Mouse (Mus musculus) gastrocnemius, postnatal 36 days (tissue): ENCODE data around the gene Pus3. TPM values are rescaled to one million over a fixed set of nuclear protein-coding genes. Genes with fewer than 3 reads are reported as not detected.
A peak's percentile ranks its signal among the peaks of the same experiment; 100 is the strongest.

Source experiments
- DNase-seq, 2 experiments: peaks; one replicate each; pipeline ENCODE4 v3.0.0; 2022
- intact Hi-C: fragments of 180-260 bp; cut with DNase I; formaldehyde crosslinking; loops from one replicate; pipeline ENCODE4 v1.15.1; 2025
- long read RNA-seq, 2 experiments: library from polyadenylated mRNA; stranded (forward); transcript quantifications; one replicate each; pipeline ENCODE4 v2.0.0; 2021
- total RNA-seq, 2 experiments: library from RNA; stranded (reverse); gene quantifications; 2 replicates each; pipeline ENCODE4 v1.2.3; 2021

Gene Pus3
- 1 to 10 TPM; 6.8 to 8.5 TPM for total RNA-seq
- long read RNA-seq, experiment 1, partial matches to known transcripts: 2 of 6 reads
- long read RNA-seq, experiment 1, other reads (novel, unspliced or antisense): 3 of 6 reads
- long read RNA-seq, experiment 2, partial matches to known transcripts: 3 of 10 reads
- long read RNA-seq, experiment 2, other reads (novel, unspliced or antisense): 3 of 10 reads

DNA sequence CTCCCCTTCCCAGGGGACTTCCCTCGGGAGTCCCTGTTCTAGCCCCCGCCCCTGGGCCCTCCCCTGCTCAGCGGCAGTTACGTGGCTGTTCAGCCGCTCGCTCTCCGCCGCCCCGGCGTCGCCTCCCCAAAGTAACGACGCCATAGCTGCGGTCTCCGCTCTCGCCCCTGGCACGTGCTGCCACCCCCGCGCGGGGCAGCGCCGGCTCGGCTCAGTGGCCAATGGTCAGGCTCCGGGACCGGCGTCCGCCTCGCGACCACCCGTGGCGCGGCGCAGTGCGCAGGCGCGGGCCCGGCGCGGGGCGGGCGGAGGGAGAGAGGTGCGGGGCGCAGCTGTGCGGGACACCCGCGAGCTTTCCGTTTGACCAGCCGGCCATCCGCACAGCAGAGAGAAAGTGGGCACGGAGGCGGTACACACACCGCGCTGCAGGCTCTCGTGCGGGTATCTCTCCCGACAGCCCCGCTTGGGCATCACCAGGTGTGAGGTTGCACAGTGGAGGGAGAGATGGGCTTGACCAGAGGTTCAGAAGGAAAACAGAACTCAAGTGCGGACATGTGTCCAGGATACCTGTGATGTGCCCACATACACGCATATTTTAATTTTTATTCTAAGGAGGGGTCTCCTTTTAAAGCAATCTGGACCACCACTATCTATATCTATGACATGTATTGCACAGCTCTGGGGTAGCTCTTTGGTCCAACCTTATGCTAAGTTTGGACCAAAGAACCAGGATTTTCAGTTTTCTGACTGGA lies at the start of gene Pus3, which contains the start of gene Ddx25:
Gene Pus3 (plus strand): TSS at position 339 of the 752 bp plus-strand sequence.
Gene Ddx25 (minus strand): TSS at position 272 of the 752 bp plus-strand sequence.
- intact Hi-C loops: no loop called here
- no peak for DNase-seq

- intact Hi-C loops: no loop called here
- DNase-seq: no peak
Observed at GRCm38 (mm10) chr9:35513900-35514299, 44.5 kb upstream of the Pus3 start.

DNA sequence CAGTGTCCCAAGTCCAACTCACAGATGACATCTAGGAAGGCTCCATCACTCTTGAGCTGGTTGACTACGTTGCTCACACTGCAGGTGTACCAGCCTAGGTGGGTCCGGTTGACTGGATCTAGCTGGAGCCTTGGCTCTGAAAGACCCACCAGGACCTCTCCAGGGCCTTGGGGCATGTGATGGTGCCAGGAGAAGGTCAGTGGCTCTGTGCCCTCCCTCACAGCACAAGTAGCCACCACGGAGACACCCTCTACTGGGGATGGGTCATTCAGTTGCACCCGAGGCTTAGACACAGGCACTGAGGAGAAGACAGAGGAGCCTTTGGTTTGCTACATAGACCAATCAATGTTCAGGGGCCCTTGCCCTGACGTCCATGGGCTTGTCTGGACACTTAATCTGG lies 42.2 kb upstream of the Pus3 start:
- DNase-seq: no peak
- intact Hi-C loops: no loop called here

DNA sequence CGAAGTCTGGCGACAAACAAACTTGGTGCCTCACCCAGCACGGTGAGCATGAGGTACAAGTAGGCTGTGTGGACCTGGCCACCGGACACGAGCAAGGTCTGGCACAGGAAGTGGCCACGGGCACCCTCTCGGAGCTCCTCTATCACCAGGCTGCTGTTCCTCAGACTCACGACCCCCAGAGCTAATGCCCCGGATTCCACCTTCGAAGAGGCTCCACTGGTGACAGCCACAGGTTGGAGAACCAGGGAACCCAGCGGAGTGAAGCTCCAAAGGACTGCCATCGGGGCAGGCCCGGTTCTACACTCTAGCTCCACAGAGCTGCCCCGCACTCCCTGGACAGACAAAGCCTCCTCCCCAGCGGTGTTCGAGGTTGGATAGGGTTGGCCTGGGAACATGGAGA lies 41.7 kb upstream of the Pus3 start:
- intact Hi-C loops: no loop called here
- no peak for DNase-seq

- intact Hi-C loops: no loop called here
- DNase-seq: no peak
Observed at GRCm38 (mm10) chr9:35518169-35518568, 40.2 kb upstream of the Pus3 start, which contains the start of gene Gm1113. Gm1113 (minus strand) TSS chr9:35518269.

DNA sequence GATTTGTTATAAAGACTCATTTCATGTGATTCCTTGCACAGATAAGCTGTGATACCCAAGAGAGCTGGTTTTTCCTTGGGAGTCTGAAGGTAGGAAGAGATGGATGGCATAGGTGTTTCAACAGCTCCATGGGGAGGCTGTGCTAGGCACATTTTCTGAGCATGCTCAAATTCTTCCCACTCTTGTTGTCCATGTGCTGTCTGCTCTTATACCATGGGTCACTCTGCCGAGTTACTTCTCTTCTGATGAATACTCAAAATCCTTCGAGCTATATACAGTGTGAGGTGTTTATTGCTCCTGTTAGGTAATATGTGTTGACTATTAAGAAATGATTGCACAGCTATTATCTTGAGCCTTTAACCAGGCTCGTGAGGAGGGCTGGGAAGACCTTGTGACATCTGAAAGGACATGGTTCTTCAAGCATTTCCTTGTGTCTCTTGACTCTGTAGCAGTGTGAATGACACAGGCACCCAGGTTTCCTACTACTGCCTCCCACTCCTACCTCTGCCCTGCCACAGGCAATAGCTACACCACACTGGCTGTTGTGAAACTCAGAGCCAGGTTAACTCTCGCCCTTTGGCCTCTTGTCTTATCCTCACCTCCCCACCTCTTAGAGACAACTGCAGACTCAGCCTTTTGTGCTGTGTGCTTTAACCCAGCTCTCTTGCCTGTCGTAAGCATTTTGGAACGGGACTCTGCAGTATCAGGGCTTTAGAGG lies 37.6 kb upstream of the Pus3 start:
- intact Hi-C loops: no loop called here

GRCm38 (mm10) chr9:35522241-35522640 lies 36.2 kb upstream of the Pus3 start:
- intact Hi-C loops: no loop called here
- no peak for DNase-seq

More for the DNA sequence above, 37.6 kb upstream of the Pus3 start:
- DNase-seq: no peak

- DNase-seq: no peak
- intact Hi-C loops: no loop called here
Observed at GRCm38 (mm10) chr9:35522821-35523515, 35.4 kb upstream of the Pus3 start.

DNA sequence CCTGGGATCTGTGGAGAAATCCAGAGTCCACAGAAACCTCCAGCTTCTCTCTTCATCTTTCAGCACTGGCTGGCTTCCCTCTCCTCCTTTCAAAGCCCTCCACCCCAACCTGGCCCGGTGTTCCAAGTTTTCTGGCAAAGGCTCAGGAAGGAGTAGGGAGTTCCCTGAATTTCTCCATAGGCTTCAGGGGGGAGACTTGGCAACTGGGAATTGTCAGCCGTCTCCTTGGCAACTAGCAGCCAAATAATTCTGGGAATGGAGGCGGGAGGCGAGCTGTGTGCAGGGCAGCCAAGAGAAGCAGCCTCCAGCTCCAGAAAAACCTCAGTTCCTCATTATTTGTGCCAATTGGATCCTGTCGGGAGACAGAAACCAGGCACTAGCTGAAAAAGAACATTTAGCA lies 34.9 kb upstream of the Pus3 start:
- peak; percentile 28 to 30 for DNase-seq
- intact Hi-C loops: no loop called here

DNA sequence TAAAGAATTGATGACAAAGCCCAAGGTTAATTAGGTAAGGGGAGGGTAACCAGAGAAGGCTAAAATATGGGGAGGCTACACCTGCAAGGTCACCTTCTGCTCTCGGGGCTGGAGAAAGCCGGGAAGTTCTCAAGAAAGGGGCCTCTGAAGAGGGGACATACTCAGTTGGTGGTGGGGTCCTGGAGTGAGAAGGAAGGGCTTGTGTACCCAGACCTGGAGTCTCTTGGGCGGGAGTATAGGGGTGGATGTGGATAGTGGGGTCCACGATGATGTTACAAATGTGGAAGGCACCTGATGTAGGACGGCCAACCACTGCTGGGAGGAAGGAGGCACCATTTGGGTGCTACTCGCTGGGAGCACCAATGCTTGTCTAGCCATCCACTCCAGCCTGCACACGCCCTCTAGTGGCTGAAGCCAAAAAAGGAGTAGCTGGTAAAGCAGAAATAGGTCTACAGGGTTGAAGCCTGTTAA lies 34.4 kb upstream of the Pus3 start:
- peak; percentile 47 to 65 for DNase-seq
- intact Hi-C loops: loop anchor here (1.0 kb wide), 1 partner anchor 241 kb away; no protein-coding TSS in a partner anchor

DNA sequence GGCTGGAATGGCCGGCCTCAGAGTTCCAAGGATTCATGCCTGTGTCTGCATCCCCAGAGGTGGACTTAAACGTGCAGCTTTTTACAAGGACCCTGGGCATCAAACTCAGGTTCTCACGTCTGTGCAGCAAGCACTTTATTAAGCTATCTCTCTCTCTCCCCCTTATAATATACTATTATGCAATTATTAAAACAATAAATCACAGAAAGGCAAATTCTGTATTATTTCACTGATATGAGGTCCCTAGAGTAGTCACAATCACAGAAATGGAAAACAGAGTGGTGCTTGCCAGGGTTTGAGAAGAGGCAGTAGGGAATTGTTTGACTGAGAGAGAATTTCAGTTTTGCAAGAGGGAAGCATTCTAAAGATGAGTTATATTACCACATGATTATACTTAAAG lies 29.3 kb upstream of the Pus3 start:
- intact Hi-C loops: no loop called here
- DNase-seq: no peak

DNA sequence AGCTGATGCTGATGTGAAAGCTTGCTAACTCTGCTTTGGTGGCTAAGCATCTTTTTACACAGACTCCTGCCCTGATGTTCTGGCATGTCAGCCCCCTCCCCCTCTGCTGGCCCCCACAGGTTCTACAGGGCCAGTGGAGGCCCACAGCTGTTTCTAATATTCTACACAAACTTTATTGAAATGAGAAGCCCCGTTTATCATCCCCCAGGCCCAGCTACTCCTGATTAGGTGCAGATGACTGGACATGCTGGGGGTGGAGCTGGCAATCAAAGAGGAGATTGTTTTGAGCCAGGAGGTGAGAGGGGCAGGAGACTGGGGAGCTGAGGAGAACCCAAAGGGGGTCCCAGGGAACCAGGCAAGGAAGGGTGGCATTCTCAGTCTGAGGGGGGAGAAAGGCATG lies 28.6 kb upstream of the Pus3 start:
- intact Hi-C loops: no loop called here

DNA sequence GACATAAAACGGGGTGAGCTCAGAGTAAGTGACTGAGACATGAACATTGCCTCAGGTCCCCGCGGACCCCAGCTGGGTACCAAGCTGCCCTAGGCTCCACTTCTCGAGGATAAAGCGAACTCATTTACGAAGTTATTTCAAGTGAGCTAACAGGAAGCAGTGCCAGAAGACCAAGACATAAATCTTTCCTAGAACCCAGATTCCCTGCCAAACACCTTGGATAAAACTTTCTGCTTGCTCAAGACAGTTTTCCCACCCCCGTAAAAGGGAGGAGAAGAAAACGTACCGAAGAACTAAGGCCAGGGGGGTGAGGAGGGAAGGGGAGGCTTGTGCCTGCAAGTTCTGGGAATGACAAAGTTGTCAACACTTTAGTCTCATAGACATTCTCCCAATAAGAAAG lies 25.1 kb upstream of the Pus3 start:
- intact Hi-C loops: no loop called here
- DNase-seq: no peak

More for the DNA sequence above, 28.6 kb upstream of the Pus3 start:
- no peak for DNase-seq

GRCm38 (mm10) chr9:35535110-35535509 lies 23.3 kb upstream of the Pus3 start:
- no peak for DNase-seq
- intact Hi-C loops: no loop called here

DNA sequence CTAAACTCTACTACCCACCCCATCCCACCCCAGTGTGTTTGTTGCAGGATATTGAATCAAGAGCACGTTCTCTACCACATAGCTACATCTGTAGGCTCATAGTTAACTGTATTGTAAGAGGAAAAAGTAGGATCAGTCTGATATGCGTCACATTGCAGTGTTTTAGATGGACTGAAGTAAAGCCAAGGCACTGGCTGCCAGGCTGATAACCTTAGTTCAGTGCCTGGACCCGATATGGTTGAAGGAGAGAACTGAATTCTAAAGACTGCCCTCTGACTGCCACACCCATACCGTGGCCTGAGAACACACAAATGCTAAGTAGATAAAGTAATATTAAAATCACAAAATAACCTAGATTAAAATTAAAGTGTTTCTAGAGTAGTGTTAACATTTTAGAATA lies 22.5 kb upstream of the Pus3 start:
- DNase-seq: no peak
- intact Hi-C loops: no loop called here

DNA sequence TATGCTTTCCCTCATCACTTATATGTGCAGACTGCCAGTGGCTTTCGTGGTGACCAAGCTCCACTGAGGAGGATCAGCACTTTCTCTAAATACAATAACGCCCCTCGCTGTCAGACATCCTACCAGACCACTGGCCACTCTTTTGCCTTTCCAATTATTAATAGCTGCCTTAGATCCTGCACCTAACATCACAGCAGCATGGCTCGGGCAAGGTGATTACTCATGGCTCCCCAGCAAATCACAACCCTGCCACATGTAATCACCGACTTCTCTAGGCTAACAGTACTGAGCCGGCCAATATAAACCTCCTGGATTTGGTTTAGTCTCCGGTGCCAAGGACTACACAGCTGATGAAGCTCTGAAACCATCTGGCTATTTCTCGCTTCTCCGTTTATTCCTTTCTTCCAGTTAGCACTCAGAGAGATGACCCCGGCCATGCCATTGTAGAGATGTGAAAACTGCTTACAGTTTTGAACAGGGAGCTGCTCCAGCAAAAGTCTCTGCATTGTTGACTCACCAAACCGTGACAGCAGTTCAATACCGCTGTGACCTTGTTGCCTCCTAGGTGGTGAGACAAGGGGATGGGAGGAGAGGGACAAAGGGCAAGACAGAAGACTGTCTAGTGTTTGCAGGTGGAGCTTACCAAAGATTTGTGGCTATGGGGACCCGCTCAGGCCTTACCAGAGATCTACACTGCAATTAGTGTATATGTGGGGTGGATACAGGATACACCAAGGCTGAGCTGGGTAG lies 19.2 kb upstream of the Pus3 start:
- no peak for DNase-seq
- intact Hi-C loops: loop anchor here (2.0 kb wide), 1 partner anchor 254 kb away; no protein-coding TSS in a partner anchor

DNA sequence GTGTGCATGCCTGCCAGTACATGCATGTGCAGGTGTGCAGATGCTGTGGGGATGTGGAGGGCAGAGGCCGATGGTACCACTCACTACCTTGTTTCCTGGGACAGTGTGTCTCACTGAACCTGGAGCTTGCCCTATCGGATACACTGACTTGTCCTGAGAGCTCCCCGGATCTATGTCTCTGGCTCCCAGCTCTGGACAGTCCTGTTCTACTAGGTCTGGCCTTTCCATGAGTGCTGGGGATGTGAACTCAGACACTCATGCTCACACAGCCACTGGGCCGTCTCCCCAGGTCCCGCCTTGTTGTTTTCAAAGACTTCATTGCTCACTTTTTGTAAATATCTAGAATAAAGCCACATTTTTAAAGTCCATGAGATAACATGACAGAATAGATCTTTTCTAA lies 17.4 kb upstream of the Pus3 start:
- intact Hi-C loops: no loop called here
- no peak for DNase-seq

- DNase-seq: peak; percentile 56 to 73
- intact Hi-C loops: no loop called here
Observed at GRCm38 (mm10) chr9:35541488-35541887, 16.9 kb upstream of the Pus3 start.

DNA sequence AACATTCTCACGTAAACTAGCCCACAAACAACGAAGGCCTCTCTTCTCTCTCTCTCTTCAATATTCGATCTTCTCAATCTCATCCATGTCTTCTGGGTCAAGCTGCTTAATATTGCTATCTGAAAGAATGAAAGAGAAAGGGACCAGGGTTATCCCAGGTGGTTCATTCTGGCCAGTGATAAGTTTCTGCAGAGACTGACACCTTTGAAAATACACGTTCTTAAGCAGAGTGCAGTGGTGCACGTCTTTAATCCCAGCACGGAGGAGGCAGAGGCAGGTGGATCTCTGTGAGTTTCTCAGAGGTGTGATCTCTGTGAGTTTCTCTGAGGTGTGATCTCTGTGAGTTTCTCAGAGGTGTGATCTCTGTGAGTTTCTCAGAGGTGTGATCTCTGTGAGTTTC lies 16.5 kb upstream of the Pus3 start:
- intact Hi-C loops: no loop called here
- no peak for DNase-seq
